Mouse (Mus musculus): ENCODE results near the gene Mcu.

Mcu gene

GRCm38 (mm10) chr10:59435746-59436145, 180.7 kb downstream of the Mcu start:
- DNase-seq (ENCODE audit: low spot score in 2 of 2) = no peak

GRCm38 (mm10) chr10:59430701-59431218, 185.7 kb downstream of the Mcu start:
- no peak for DNase-seq (ENCODE audit: low spot score in 2 of 2)

GRCm38 (mm10) chr10:59429448-59430135, 186.9 kb downstream of the Mcu start:
- no peak for DNase-seq (ENCODE audit: low spot score in 2 of 2)

- no peak for DNase-seq (ENCODE audit: low spot score in 2 of 2)
These were observed 190.1 kb downstream of the Mcu start for GRCm38 (mm10) chr10:59426371-59426770.

GRCm38 (mm10) chr10:59425369-59425768, 191.1 kb downstream of the Mcu start:
- DNase-seq (ENCODE audit: low spot score in 2 of 2) = no peak

- no peak for DNase-seq (ENCODE audit: low spot score in 2 of 2)
These were observed 192.0 kb downstream of the Mcu start for GRCm38 (mm10) chr10:59424453-59424852.

GRCm38 (mm10) chr10:59419516-59419915, 197.0 kb downstream of the Mcu start:
- no peak for DNase-seq (ENCODE audit: low spot score in 2 of 2)

- DNase-seq (ENCODE audit: low spot score in 2 of 2) = no peak
These were observed 199.9 kb downstream of the Mcu start for GRCm38 (mm10) chr10:59416623-59417022.

GRCm38 (mm10) chr10:59413711-59414110, 202.8 kb downstream of the Mcu start:
- DNase-seq (ENCODE audit: low spot score in 2 of 2) = no peak

- no peak for DNase-seq (ENCODE audit: low spot score in 2 of 2)
These were observed 206.2 kb downstream of the Mcu start for GRCm38 (mm10) chr10:59410264-59410663.

GRCm38 (mm10) chr10:59408499-59408898, 208.0 kb downstream of the Mcu start:
- no peak for DNase-seq (ENCODE audit: low spot score in 2 of 2)

- no peak for DNase-seq (ENCODE audit: low spot score in 2 of 2)
These were observed 212.7 kb downstream of the Mcu start for GRCm38 (mm10) chr10:59403793-59404149.

- no peak for DNase-seq (ENCODE audit: low spot score in 2 of 2)
These were observed 213.3 kb downstream of the Mcu start, which contains the start of gene Pla2g12b for GRCm38 (mm10) chr10:59402899-59403792. Gene Pla2g12b, plus strand, starts transcription at chr10:59403660.

Measured in right cerebral cortex, adult 2 months (tissue).